In the genomic region with DNA sequence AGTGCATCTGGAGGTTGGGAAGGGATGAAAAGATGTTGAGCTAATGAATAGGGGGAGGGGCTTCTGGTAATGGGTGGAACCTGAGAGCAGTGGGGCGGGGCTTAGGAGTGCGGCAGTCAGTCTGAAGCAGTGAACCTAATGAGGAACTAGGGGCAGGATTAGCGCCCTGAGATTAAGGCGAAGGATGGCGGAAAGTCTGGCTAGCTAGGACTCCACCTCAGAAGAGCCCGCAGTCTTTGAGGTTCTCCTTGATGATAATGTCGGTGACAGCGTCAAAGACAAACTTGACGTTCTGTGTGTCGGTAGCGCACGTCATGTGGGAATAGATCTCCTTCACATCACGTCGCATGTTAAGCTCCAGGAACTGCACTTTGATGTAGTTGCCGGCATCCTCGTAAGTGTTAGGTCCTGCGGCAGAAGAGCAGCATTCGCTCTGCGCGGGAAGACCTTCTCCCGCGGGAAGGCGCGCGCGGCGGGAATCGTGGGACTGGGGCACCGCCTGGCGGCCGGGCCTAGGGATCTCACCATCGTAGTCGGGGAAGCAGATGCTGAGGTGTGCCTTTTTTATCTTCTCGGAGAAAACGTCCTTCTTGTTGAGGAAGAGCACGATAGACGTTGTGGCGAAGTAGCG, we compare ENCODE assay signal across 8 mouse cellular contexts. TPM values are rescaled to one million over a fixed set of nuclear protein-coding genes. Genes with fewer than 3 reads are reported as not detected.
DNase-seq lines count a peak whose midpoint lies in the region; ATAC-seq lines count a peak whose summit lies in the region.

No protein-coding gene starts in this region.

- peak overlapping the region; percentile 53 for H3K4me2 ChIP-seq in forebrain, embryonic 11.5 days (ENCODE audit: low read depth, low read length, severe bottlenecking)
- H3K4me2 ChIP-seq in lung, embryonic 16.5 days (ENCODE audit: low read depth, low read length): peak overlapping the region; percentile 69

- WGBS in forebrain, embryonic 11.5 days: under 1% methylated on average over 39 of the region's 39 CpGs
- under 1% methylated on average over 39 of the region's 39 CpGs for WGBS in lung, embryonic 16.5 days

- peaks cover 5% of the 10 kb centered on the region; the same call in 1 of the 2 replicates for H3K4me1 ChIP-seq in forebrain, embryonic 11.5 days (replicated peaks; ENCODE audit: control insufficient read depth, insufficient read depth, low read length)
- H3K4me1 ChIP-seq in lung, embryonic 16.5 days (replicated peaks; ENCODE audit: control insufficient read depth, insufficient read depth, low read length): peaks cover 17% of the 10 kb centered on the region

- H3K9me3 ChIP-seq in forebrain, embryonic 11.5 days (ENCODE audit: control insufficient read depth, low read length): no peaks in the 10 kb centered on the region
- no peaks in the 10 kb centered on the region for H3K9me3 ChIP-seq in lung, embryonic 16.5 days (ENCODE audit: control insufficient read depth, low read length)

- peak; percentile 80 for DNase-seq in CD4-positive, CD25-positive, alpha-beta regulatory T cell, adult 2 months (ENCODE audit: low read depth, low spot score)
- peak; percentile 55 to 65 for DNase-seq in adrenal gland, postnatal 4 days (ENCODE audit: low spot score in 2 of 2)
- DNase-seq in forebrain, embryonic 11.5 days (ENCODE audit: low spot score): peak; percentile 90
- peak; percentile 85 to 88 for DNase-seq in heart, postnatal 14 days
- DNase-seq in layer of hippocampus, adult 18-20 months (ENCODE audit: low spot score in 2 of 2): peak; percentile 46 to 60
- DNase-seq in ovary, postnatal 10 days (ENCODE audit: low spot score): peak; percentile 58
- peak; percentile 42 to 66 for DNase-seq in thymus, postnatal 10 days (ENCODE audit: low spot score in 2 of 2)

- peak overlapping the region; percentile 21 for H3K4me3 ChIP-seq in forebrain, embryonic 11.5 days (ENCODE audit: low read depth, low read length)
- peak overlapping the region; percentile 40 for H3K4me3 ChIP-seq in lung, embryonic 16.5 days (ENCODE audit: low read length)

- peak; percentile 73 for ATAC-seq in forebrain, embryonic 11.5 days (replicated peaks; ENCODE audit: low FRiP score)
- ATAC-seq in lung, embryonic 16.5 days (ENCODE audit: low read depth): peak; percentile 72

- intact Hi-C loops in heart, postnatal 14 days (cut with DNase I): loop anchor here (1.0 kb wide), 2 partner anchors 30 to 71 kb away; no protein-coding TSS in a partner anchor

- no peak overlapping the region for H3K27ac ChIP-seq in forebrain, embryonic 11.5 days (ENCODE audit: low read depth, low read length)
- H3K27ac ChIP-seq in lung, embryonic 16.5 days (ENCODE audit: low read length): no peak overlapping the region

- peak overlapping the region; percentile 50 for H3K9ac ChIP-seq in forebrain, embryonic 11.5 days (ENCODE audit: low read length)
- H3K9ac ChIP-seq in lung, embryonic 16.5 days (ENCODE audit: low read length): peak overlapping the region; percentile 18

- H3K27me3 ChIP-seq in forebrain, embryonic 11.5 days (ENCODE audit: control insufficient read depth, insufficient read depth, low read length): peaks cover 13% of the 10 kb centered on the region
- peaks cover 26% of the 10 kb centered on the region for H3K27me3 ChIP-seq in lung, embryonic 16.5 days (ENCODE audit: control insufficient read depth, insufficient read depth, low read depth, low read length)

- H3K36me3 ChIP-seq in forebrain, embryonic 11.5 days (ENCODE audit: control insufficient read depth, insufficient read depth, low read length): no peaks in the 10 kb centered on the region
- H3K36me3 ChIP-seq in lung, embryonic 16.5 days (ENCODE audit: control insufficient read depth, insufficient read depth, low read length): no peaks in the 10 kb centered on the region

RNA-seq across cellular contexts. Expression of gene Gnat1, which starts 3.7 kb away (rescaled TPM):
- 1 to 10 TPM in 1 of 2 experiments, under 1 TPM in 1; 0.73 to 1.6 TPM for total RNA-seq in adrenal gland, postnatal 4 days (2021)
- 1.6 and 2.6 TPM in 2 replicates for polyA plus RNA-seq in forebrain, embryonic 11.5 days (2014; fragmentation: Nextera tagmentation; extraction: Ambion mirVana)
- not detected for total RNA-seq in heart, postnatal 14 days (2021)
- total RNA-seq in layer of hippocampus, adult 18-20 months (2021): not detected
- polyA plus RNA-seq in lung, embryonic 16.5 days (2015; fragmentation: Nextera tagmentation; extraction: Ambion mirVana): 0.65 and 1.2 TPM in 2 replicates

RNA-seq across cellular contexts. Expression of gene Slc38a3, which starts 6.5 kb away (rescaled TPM):
- 10 to 100 TPM; 10.1 to 37.4 TPM for total RNA-seq in adrenal gland, postnatal 4 days (2021)
- 6.7 TPM in 2 replicates for polyA plus RNA-seq in forebrain, embryonic 11.5 days (2014; fragmentation: Nextera tagmentation; extraction: Ambion mirVana)
- 10 to 100 TPM; 48.6 to 53.3 TPM for total RNA-seq in heart, postnatal 14 days (2021)
- 10 to 100 TPM; 57.8 to 62.6 TPM for total RNA-seq in layer of hippocampus, adult 18-20 months (2021)
- polyA plus RNA-seq in lung, embryonic 16.5 days (2015; fragmentation: Nextera tagmentation; extraction: Ambion mirVana): 4.5 and 5.4 TPM in 2 replicates

RNA-seq across cellular contexts. Expression of gene Sema3f, which starts 34.5 kb away (rescaled TPM):
- 10 to 100 TPM; 28.9 to 32.8 TPM for total RNA-seq in adrenal gland, postnatal 4 days (2021)
- 13.2 and 15.9 TPM in 2 replicates for polyA plus RNA-seq in forebrain, embryonic 11.5 days (2014; fragmentation: Nextera tagmentation; extraction: Ambion mirVana)
- total RNA-seq in heart, postnatal 14 days (2021): 10 to 100 TPM; 17.7 to 18.0 TPM
- total RNA-seq in layer of hippocampus, adult 18-20 months (2021): 1 to 10 TPM; 2.8 to 5.9 TPM
- polyA plus RNA-seq in lung, embryonic 16.5 days (2015; fragmentation: Nextera tagmentation; extraction: Ambion mirVana): 10.4 and 11.8 TPM in 2 replicates

RNA-seq across cellular contexts. Expression of gene Gnai2, which starts 40.6 kb away (rescaled TPM):
- 100 to 1,000 TPM; 345 to 390 TPM for total RNA-seq in adrenal gland, postnatal 4 days (2021)
- polyA plus RNA-seq in forebrain, embryonic 11.5 days (2014; fragmentation: Nextera tagmentation; extraction: Ambion mirVana): 527 and 580 TPM in 2 replicates
- 100 to 1,000 TPM; 318 to 327 TPM for total RNA-seq in heart, postnatal 14 days (2021)
- total RNA-seq in layer of hippocampus, adult 18-20 months (2021): 100 to 1,000 TPM; 228 to 231 TPM
- polyA plus RNA-seq in lung, embryonic 16.5 days (2015; fragmentation: Nextera tagmentation; extraction: Ambion mirVana): 457 and 458 TPM in 2 replicates
